Mouse (Mus musculus) heart, adult 18-20 months (tissue): ENCODE results near the gene Hpcal4. TPM values are rescaled to one million over a fixed set of nuclear protein-coding genes. Genes with fewer than 3 reads are reported as not detected.

Experiments
- DNase-seq, 2 experiments: peaks; one replicate each; pipeline ENCODE4 v3.0.0; 2021 to 2022; ENCODE audit warnings: mixed read lengths in 1 of 2
- total RNA-seq, 2 experiments: library from RNA; stranded (reverse); gene quantifications; 2 replicates each; pipeline ENCODE4 v1.2.3; 2021

Gene Hpcal4
- total RNA-seq, 2 experiments from 2014 or later, result 0.05 to 0.50 TPM

GRCm38 (mm10) chr4:123239361-123240203 is 56.6 kb downstream of the Hpcal4 start:
- DNase-seq, result peak; percentile 79 to 87

Other genes starting within 250 kb of the Hpcal4 start
- 1 to 10 TPM in 1 of 2 experiments, not detected in 1; 2.8 TPM for gene Mfsd2a, start 222.0 kb upstream of the Hpcal4 start, total RNA-seq
- under 1 TPM; 0.25 to 0.87 TPM for gene Mycl, start 187.6 kb upstream of the Hpcal4 start, total RNA-seq
- gene Trit1, start 166.6 kb upstream of the Hpcal4 start, total RNA-seq, result 1 to 10 TPM; 4.9 to 5.5 TPM
- not detected for gene Bmp8b, start 78.1 kb upstream of the Hpcal4 start, total RNA-seq
- not detected for gene Oxct2b, start 67.0 kb upstream of the Hpcal4 start, total RNA-seq
- 10 to 100 TPM; 21.1 to 26.5 TPM for gene Ppie, start 43.3 kb upstream of the Hpcal4 start, total RNA-seq
- gene Nt5c1a, start 18.3 kb downstream of the Hpcal4 start, total RNA-seq, result 10 to 100 TPM; 50.8 to 64.1 TPM
- 10 to 100 TPM in 1 of 2 experiments, 1 to 10 TPM in 1; 8.9 to 11.2 TPM for gene Heyl, start 50.3 kb downstream of the Hpcal4 start, total RNA-seq
- 100 to 1,000 TPM; 336 to 356 TPM for gene Pabpc4, start 79.1 kb downstream of the Hpcal4 start, total RNA-seq
- gene Oxct2a, start 140.4 kb downstream of the Hpcal4 start, total RNA-seq, result not detected
- gene Bmp8a, start 160.0 kb downstream of the Hpcal4 start, total RNA-seq, result not detected